Mouse (Mus musculus): ENCODE data around the gene 9930021J03Rik.

9930021J03Rik gene

DNA sequence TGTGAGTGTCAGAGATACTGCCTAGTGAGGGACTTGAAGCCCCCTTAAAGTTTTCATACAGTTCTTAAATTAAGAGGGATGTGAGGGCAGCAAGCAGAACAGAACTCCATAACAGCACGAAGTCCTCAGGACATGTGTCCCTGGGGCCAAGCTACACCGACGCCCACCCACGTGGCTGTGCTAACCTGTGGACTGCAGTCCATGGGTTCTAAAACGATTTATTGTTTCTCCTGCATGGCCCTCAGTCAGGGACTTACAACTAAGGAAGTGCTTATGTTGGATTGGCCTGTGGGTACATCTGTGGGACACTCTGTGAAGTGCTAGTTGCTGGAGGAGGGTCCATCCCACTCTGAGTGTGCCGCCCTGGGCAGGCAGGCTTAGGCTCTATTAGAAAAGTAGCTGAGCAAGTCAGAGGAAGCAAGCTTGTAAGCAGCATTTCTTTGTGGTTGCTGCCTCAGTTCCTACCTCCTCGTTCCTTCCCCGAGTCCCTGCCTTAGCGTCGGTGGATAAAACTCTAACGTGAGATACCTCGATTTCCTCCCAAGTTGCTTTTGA lies 17.7 kb upstream of the 9930021J03Rik start:
- CTCF ChIA-PET = interaction anchor here (0.6 to 2.2 kb wide), 21 partner anchors 11 to 424 kb away, joined by 3 to 12 read pairs (median 4); partner anchors contain the start of gene Ranbp6 (in 2 of the 4)
- POLR2A ChIA-PET = interaction anchor here in 2 of 4 experiments (0.6 to 1.3 kb wide), 7 partner anchors 11 to 351 kb away, joined by 3 to 6 read pairs (median 3); partner anchors contain the start of genes Ranbp6 (in 2 of the 2) and Uhrf2 (in 1 of the 2)

DNA sequence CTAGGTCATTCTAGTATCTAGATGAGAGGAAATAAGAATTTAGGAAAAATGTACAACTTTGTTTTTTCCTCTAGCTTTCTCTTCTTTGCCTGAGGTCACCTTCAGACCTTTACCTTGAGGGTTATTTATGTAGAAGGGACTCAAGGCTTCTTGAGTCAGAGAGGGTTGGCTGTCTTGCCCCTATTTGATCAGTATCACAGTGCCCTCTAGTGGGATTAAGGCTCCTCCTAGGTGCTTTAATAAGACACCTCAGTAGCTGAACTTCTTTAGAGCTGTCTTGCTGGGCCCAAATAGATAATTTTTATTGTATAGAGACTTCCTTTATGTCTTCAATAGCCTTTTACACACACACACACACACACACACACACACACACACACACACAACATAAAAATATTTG lies 15.2 kb upstream of the 9930021J03Rik start:
- ChIA-PET CTCF (interaction anchor here (0.5 to 2.2 kb wide), 19 partner anchors 8 to 466 kb away, joined by 3 to 11 read pairs (median 3); partner anchors contain the start of gene Ranbp6 (in 2 of the 4)), POLR2A (interaction anchor here in 3 of 4 experiments (0.6 to 1.7 kb wide), 5 partner anchors 8 to 755 kb away, joined by 3 to 5 read pairs (median 3); partner anchors contain the start of gene Ranbp6 (in 1 of the 3))

DNA sequence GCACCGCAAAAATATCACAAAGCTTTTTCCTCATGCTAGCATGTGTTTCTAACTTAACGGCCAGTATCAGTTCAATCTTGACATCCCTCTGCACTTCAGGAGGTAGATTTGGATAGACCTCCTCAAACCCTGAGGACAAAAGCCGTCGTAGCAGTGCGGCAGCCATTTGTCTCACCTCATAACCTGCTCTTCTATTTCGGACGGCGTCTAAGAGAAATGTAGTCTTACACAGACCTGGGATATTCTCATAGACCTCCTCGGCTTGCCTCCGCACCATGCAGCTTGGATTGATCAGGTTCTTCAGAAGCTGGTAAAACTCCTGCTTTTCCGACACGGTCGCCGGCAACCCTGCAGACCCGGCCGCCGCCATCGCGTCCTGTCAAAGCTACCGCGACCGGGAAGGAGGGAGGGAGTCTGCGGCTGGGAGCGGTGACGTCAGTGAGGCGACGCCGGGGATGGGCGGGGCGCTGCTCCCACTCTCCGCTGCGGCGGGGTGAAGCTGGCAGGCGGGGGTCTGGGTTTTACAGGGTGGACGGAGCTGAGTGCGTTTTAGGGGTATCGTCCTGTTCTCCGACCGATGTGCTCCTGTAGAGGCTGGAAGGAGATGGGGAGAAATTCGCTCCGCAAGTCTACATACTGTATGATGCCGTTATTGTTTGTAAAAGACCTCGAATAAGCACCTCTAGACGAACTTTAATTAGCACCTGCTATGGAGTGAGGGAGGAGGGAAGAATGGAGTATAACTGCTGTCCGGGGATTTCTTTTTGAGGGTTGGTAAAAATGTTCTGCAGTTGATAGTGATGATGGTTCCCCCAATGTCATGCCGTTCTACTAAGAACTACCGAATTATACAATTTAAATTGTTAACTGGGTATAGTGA lies 7.0 kb upstream of the 9930021J03Rik start, which contains the start of gene Ranbp6:
TSS of gene Ranbp6 (minus strand) at position 394 of the 880 bp plus-strand sequence.
- ChIA-PET POLR2A (interaction anchor here in 3 of 4 experiments (0.5 to 2.6 kb wide), 18 partner anchors 8 to 375 kb away, joined by 3 to 13 read pairs (median 3); partner anchors contain the start of genes Ermp1 (in 2 of the 3) and Uhrf2 (in 2 of the 3)), CTCF (interaction anchor here in 3 of 4 experiments (0.6 to 1.1 kb wide), 5 partner anchors 8 to 201 kb away, joined by 4 to 10 read pairs (median 5); no protein-coding TSS in a partner anchor)

DNA sequence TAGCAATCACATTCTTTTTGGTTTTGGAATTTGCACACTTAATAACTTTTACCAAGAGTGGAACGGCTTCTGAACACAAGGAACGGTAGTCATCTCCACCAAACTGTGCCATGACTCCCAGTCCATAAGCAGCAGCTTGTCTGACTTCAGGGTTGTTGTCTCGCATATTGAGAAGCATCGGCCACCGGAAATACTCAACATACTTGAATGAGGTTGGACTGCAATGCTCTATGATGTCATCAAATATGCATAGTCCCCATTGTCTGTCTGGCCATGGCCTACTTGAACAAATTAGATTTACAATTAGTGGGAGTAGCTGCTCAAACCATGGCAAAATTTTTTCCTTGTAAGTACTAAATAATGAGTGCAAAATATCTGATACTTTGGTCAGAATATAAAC lies 4.2 kb upstream of the 9930021J03Rik start:
- CTCF ChIA-PET = no interaction called here

DNA sequence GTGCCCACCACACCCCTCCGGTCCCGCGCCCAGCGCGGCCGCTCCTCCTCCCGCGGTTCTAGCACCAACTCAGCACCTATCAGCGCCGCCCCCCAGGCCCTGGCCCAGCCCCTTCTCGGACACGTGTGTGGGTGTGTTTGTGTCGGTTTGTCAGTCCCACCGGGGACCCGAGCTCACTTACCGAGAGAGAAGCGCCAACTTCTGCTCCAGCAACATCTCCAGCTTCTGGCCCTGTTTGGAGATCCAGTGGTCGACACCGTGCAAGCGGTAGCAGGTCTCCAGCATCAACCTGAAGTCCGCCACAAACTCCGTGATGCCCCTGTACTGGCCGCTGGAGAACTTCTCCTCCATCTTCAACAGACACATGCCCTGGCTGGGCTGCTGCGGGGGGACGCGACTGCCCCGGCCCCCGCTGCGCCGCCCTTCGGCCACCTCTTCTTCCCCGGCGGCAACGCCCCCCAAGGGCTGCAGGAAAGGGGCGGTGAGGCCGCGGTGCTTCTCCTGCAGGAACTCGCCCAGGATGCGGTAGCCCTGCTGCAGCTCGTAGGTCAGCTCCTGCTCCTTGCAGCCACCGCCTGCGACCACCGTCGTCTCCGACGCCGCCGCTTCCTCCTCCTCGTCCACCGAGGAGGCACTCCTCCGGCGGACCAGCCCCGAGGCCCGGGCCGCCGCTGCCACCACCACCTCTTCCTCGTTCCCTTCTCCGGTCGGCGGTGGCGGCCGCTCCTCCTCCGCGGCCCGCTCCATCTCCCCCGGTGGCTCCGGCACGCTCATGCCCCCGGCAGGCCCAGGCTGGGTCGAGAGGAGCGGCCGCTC lies 480 bp downstream of the 9930021J03Rik start:
- POLR2A ChIA-PET = interaction anchor here in 3 of 4 experiments (0.6 to 2.3 kb wide), 16 partner anchors 9 to 1794 kb away, joined by 3 to 15 read pairs (median 5); partner anchors contain the start of genes Uhrf2 (in 3 of the 3), Ric1 (in 2 of the 3), Ermp1 (in 1 of the 3) and Mlana (in 1 of the 3)
- CTCF ChIA-PET = interaction anchor here in 1 of 4 experiments (0.6 kb wide), 1 partner anchor 282 kb away, joined by 5 read pairs; no protein-coding TSS in a partner anchor

More for the DNA sequence above, 4.2 kb upstream of the 9930021J03Rik start:
- POLR2A ChIA-PET = interaction anchor here in 1 of 4 experiments (0.8 kb wide), 1 partner anchor 286 kb away, joined by 3 read pairs; no protein-coding TSS in a partner anchor

DNA sequence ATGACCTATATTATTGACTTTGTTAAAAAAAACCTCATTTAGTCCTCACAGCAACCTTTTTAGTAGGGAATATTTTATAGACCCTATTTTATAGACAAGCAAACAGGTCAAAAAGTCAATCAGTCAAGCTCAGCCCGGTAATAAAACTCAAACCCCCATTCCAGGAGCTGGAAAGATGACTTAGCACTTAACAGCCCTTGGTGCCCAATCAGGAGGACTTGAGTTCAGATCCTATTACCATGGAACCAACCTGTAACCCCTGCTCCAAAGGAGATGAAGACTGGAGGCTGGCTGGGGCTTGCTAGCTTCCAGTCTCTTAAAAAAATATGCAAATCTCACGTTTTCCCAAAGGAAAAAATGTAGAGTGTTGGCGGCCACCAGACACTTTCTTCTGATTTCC lies 1.8 kb downstream of the 9930021J03Rik start:
- ChIA-PET POLR2A (interaction anchor here in 1 of 4 experiments (1.4 to 3.2 kb wide), 2 partner anchors 8 to 20 kb away, joined by 3 to 13 read pairs; partner anchors contain the start of gene Ranbp6), CTCF (no interaction called here)

DNA sequence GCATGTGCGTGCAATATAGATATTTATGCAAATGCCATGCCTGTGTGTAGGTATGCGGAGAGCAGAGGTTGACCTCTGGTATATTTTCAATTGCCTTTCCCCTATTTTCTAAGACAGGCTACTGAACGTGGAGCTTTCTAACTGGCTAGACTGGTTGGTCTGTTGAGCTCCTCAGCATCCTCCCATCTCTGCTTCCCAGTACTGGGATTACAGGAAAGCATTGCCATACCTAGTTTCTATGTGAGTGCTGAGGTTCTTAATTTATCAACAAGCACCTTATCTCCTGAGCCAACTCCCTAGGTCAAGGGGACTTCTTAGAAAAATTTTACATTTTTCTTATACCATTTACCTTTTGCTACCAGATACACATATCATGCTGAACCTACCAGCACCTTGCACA lies 8.4 kb downstream of the 9930021J03Rik start:
- CTCF ChIA-PET = interaction anchor here in 1 of 4 experiments (0.6 kb wide), 1 partner anchor 124 kb away, joined by 3 read pairs; no protein-coding TSS in a partner anchor
- POLR2A ChIA-PET = interaction anchor here in 1 of 4 experiments (2.1 kb wide), 1 partner anchor 9 kb away, joined by 6 read pairs; the partner anchor contains the start of gene 9930021J03Rik

DNA sequence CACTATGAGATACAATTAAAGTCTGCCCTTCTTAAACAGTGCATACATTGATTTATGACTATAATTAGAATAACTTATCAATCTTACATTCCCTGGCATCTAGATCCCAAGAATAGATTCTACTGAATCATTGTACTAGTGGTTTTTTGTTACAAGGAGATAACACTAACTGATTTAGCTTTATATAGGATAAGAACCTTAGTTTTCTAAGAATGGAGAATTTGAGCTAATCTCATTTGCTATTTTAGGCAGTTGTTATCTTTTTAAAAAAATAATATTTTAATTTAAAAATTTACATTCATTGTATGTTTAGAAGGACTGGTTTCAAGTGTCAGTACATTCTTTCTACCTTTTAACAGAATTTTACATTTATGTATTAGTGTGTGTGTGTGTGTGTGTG lies 17.8 kb downstream of the 9930021J03Rik start:
- POLR2A ChIA-PET = interaction anchor here in 1 of 4 experiments (0.7 kb wide), 1 partner anchor 17 kb away, joined by 4 read pairs; no protein-coding TSS in a partner anchor
- CTCF ChIA-PET = no interaction called here

DNA sequence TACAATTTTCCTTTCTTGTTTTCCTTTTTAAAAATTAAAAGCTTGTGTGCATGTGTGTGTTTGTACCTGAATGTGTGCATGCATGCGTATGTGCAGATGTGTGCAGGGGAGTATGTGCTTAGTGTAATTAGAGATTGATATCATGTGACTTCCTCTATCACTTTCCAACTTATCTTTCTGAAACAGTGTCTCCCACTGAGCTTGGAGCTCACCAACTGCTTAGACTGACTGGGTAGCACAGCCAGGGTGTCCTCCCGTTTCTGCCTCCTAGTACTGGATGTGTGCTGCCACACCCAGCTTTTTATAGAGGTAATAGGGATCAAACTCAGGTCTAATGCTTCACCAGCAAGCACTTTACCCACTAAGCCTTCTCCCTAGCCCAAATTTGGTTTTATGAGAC lies 22.9 kb downstream of the 9930021J03Rik start:
- ChIA-PET CTCF (interaction anchor here in 1 of 4 experiments (0.8 kb wide), 1 partner anchor 42 kb away, joined by 4 read pairs; no protein-coding TSS in a partner anchor), POLR2A (interaction anchor here in 1 of 4 experiments (1.3 to 1.4 kb wide), 2 partner anchors 10 to 24 kb away, joined by 3 to 5 read pairs; partner anchors contain the start of gene 9930021J03Rik)

DNA sequence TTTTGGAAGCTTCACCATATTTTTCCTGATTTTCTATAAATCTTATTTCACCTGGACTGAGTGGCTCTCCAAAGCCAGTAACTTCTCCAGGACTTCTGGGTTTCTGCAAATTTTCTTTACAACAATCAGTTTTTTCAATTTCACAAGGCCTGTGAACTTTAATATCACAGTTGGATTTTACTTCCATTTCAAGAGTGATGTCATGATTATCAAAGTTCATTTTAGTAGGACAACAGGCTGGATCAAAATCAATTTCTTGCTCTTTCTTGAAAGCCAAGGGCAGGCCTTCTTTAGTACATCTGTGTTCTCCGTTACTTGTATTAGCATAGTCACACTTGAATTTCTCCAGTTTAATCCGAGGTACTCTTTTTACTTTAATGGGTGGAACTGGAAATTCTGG lies 51.9 kb downstream of the 9930021J03Rik start:
- ChIA-PET POLR2A (no interaction called here), CTCF (interaction anchor here in 1 of 4 experiments (0.6 kb wide), 1 partner anchor 211 kb away, joined by 3 read pairs; no protein-coding TSS in a partner anchor)

DNA sequence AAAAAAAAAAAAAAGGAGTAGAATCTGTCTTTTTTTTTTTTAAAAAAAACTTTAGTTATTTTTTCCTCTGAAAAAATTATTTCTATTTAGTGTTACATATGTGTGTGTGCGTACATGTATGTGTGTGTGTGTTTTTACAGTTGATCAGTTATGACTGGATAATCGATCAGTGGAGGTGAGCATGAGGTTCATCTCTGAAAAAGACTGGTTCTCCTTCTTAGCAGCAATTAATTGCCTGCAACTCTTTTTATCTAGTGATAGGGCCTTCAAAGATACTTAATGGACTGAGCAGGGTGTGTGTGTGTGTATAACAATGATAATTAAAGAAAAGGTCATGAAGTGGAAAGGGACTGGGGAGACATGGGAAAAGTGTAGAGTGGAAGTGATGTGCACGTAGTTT lies 54.8 kb downstream of the 9930021J03Rik start:
- ChIA-PET CTCF (no interaction called here), POLR2A (interaction anchor here in 1 of 4 experiments (0.7 kb wide), 2 partner anchors 262 to 1101 kb away, joined by 3 to 5 read pairs; no protein-coding TSS in a partner anchor)

DNA sequence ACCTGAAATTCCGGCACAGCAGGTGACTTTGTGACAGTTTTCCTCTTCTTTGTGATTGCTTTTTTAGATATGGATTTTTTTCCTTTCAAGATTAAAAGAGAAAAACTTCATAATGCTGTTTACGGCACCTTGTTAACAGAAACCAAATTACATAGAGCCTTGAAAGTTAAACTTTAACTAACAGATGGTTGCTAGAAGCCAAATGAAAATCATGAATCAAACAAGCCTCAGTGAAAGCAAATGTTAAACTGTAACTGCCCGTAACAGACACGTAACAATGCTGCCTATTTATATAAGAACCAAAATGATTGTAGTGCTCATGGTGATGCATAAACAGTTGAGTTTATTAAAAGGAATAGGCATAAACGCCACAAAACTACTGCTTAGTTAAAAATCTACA lies 62.3 kb downstream of the 9930021J03Rik start:
- CTCF ChIA-PET = no interaction called here
- POLR2A ChIA-PET = no interaction called here

DNA sequence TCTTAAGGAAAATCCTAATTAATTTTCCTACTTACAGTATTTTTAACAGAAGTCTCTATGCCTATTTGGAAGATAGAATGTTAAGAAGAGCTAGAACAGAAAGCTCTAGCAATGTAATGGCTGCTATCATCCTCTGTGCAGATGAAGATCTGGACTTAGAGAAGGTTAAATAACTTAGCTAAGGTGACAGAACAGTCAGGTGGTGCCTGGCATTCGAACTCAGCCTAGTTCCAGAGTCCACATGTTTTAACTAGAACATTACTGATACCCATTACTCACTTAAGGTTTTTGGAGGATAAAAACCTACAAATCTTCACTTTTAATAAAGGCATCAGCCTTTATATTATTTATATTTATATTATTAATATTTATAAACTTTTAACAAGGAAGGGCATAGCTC lies 65.1 kb downstream of the 9930021J03Rik start:
- POLR2A ChIA-PET = interaction anchor here in 2 of 4 experiments (1.1 to 1.6 kb wide), 3 partner anchors 15 to 66 kb away, joined by 3 to 7 read pairs (median 5); no protein-coding TSS in a partner anchor
- CTCF ChIA-PET = interaction anchor here in 1 of 4 experiments (1.3 kb wide), 1 partner anchor 42 kb away, joined by 4 read pairs; no protein-coding TSS in a partner anchor

DNA sequence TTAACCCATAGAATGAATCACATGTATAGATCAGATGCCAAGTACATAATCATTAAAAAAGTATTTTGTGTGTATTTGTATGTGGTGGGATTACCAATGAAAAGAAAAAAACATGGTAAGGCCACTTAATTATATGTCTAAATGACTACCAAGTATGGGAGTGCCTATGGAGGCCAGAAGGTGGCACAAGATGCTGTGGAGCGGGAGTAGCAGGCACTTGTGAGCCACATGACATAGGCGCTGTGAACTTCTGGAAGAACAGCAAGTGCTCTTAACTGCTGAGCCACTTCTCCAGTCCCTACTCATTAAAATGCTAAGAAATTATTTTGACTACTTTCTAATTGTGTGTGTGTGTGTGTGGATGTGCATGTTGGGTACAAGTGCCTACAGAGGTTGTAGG lies 66.2 kb downstream of the 9930021J03Rik start:
- CTCF ChIA-PET = no interaction called here

DNA sequence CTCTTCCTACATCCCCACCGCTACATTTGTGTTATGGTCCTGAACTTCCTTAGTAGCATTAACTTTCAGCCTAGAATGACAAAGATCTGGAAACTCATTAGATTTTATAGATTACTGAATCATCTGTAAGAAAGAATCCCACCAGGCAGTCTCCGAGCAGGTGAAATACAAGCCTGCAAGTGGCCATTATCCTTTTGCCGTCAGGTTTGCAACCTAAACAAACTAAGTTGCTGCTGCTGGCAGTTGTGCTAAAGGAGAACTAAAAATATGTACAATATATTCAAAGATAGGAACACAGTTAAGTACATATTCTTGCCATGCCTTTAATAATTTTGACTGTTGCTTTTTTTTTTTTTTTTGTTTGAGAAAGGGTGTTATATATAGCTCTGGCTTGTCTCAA lies 70.4 kb downstream of the 9930021J03Rik start:
- CTCF ChIA-PET = no interaction called here

More for the DNA sequence above, 66.2 kb downstream of the 9930021J03Rik start:
- POLR2A ChIA-PET = no interaction called here

DNA sequence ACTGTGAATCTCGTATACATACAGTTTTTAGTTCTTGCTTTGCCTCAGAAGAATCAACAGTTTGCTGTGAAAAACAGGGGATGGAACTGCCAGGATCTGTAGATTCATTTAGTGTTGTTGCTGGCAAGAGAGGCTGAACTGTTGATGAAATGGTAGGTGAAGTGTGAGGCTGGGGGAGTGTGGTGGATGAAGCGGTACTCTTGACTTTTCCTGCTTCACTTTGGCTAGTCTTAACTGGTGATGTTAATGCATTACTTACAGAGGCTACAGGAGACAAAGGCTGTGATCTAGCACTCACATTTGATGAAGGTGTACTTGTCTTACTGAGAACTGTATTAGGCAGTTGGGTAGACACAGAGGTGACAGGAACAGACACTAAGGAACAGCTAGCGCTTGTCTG lies 87.3 kb downstream of the 9930021J03Rik start:
- CTCF ChIA-PET = no interaction called here
- POLR2A ChIA-PET = interaction anchor here in 1 of 4 experiments (1.3 kb wide), 1 partner anchor 13 kb away, joined by 3 read pairs; no protein-coding TSS in a partner anchor

More for the DNA sequence above, 70.4 kb downstream of the 9930021J03Rik start:
- POLR2A ChIA-PET = interaction anchor here in 2 of 4 experiments (0.7 to 1.0 kb wide), 4 partner anchors 14 to 859 kb away, joined by 3 to 4 read pairs (median 4); no protein-coding TSS in a partner anchor

DNA sequence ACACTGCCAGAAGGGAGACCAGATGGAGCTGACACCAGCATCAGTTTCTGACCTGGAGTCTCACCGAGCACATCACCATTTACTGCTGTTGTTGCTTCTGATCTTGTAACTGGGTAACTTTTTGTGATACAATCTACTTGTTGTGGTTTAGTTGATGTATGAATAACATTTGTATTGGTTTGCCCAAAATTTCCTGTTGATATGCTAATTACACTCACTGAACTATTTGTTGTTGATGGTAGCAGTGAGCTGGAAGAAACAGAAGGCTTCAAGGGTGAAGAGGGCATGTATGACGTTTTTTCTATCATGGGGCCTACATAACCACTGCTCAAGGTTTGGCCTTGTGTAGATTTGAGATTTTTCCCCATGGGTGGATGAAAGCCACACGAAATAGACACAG lies 87.9 kb downstream of the 9930021J03Rik start:
- POLR2A ChIA-PET = interaction anchor here in 1 of 4 experiments (1.8 kb wide), 1 partner anchor 10 kb away, joined by 6 read pairs; no protein-coding TSS in a partner anchor
- CTCF ChIA-PET = no interaction called here

Measured in embryonic stem cell, embryonic (primary cell).